Mouse (Mus musculus): ENCODE data around the gene Hoxc4. TPM values are rescaled to one million over a fixed set of nuclear protein-coding genes. Genes with fewer than 3 reads are reported as not detected.

Gene Hoxc4
- polyA plus RNA-seq, 1 experiment from 2014 or later: 29.6 TPM

- H3K4me3 ChIP-seq: no peak overlapping the region
- no peaks in the 10 kb centered on the region for H3K36me3 ChIP-seq
- H3K4me1 ChIP-seq (replicated peaks): 0 out of 2 replicates have a peak, but pooled peaks cover 8% of the 10 kb centered on the region
- no peak overlapping the region for H3K27ac ChIP-seq
- H3K27me3 ChIP-seq (ENCODE audit: insufficient read depth, poor library complexity, severe bottlenecking): peaks cover 100% of the 10 kb centered on the region
- no peaks in the 10 kb centered on the region for H3K9me3 ChIP-seq
- WGBS: 7% methylated on average over 2 of the region's 2 CpGs
- no peak for DNase-seq (ENCODE audit: low spot score)
Observed at GRCm38 (mm10) chr15:103061988-103062387, 43.3 kb downstream of the Hoxc4 start.

GRCm38 (mm10) chr15:103065642-103066041 is 46.9 kb downstream of the Hoxc4 start:
- Histone ChIP-seq H3K4me1 (replicated peaks) (peaks cover 15% of the 10 kb centered on the region; the same call in 1 of the 2 replicates), H3K27ac (no peak overlapping the region), H3K27me3 (ENCODE audit: insufficient read depth, poor library complexity, severe bottlenecking) (peaks cover 100% of the 10 kb centered on the region), H3K36me3 (no peaks in the 10 kb centered on the region), H3K9me3 (no peaks in the 10 kb centered on the region), H3K4me3 (no peak overlapping the region)
- DNase-seq (ENCODE audit: low spot score): no peak
- 38% methylated on average over 7 of the region's 7 CpGs for WGBS

GRCm38 (mm10) chr15:103067701-103068100 is 49.0 kb downstream of the Hoxc4 start:
- WGBS: 70% methylated on average over 4 of the region's 4 CpGs
- no peak for DNase-seq (ENCODE audit: low spot score)
- Histone ChIP-seq H3K4me1 (replicated peaks) (peaks cover 9% of the 10 kb centered on the region; the same call in 1 of the 2 replicates), H3K9me3 (no peaks in the 10 kb centered on the region), H3K27ac (no peak overlapping the region), H3K36me3 (no peaks in the 10 kb centered on the region), H3K4me3 (no peak overlapping the region), H3K27me3 (ENCODE audit: insufficient read depth, poor library complexity, severe bottlenecking) (peaks cover 100% of the 10 kb centered on the region)

GRCm38 (mm10) chr15:103069173-103069572 is 50.4 kb downstream of the Hoxc4 start:
- Histone ChIP-seq H3K27me3 (ENCODE audit: insufficient read depth, poor library complexity, severe bottlenecking) (peaks cover 92% of the 10 kb centered on the region), H3K4me3 (0 out of 2 replicates have a peak overlapping the region, but pooled peaks have one; percentile 27), H3K36me3 (no peaks in the 10 kb centered on the region), H3K4me1 (replicated peaks) (peaks cover 9% of the 10 kb centered on the region; the same call in 1 of the 2 replicates), H3K27ac (no peak overlapping the region), H3K9me3 (no peaks in the 10 kb centered on the region)
- DNase-seq (ENCODE audit: low spot score): peak; percentile 33
- WGBS: under 1% methylated on average over 18 of the region's 18 CpGs

- WGBS: 75% methylated on average over 5 of the region's 5 CpGs
- no peaks in the 10 kb centered on the region for H3K36me3 ChIP-seq
- no peaks in the 10 kb centered on the region for H3K9me3 ChIP-seq
- peaks cover 17% of the 10 kb centered on the region; the same call in 1 of the 2 replicates for H3K4me1 ChIP-seq (replicated peaks)
- DNase-seq (ENCODE audit: low spot score): no peak
- H3K4me3 ChIP-seq: no peak overlapping the region
- H3K27ac ChIP-seq: no peak overlapping the region
- H3K27me3 ChIP-seq (ENCODE audit: insufficient read depth, poor library complexity, severe bottlenecking): peaks cover 89% of the 10 kb centered on the region
Observed at GRCm38 (mm10) chr15:103071266-103071665, 52.5 kb downstream of the Hoxc4 start.

GRCm38 (mm10) chr15:103074663-103075415 is 56.1 kb downstream of the Hoxc4 start:
- 52% methylated on average over 11 of the region's 11 CpGs for WGBS
- peaks cover 73% of the 10 kb centered on the region for H3K27me3 ChIP-seq (ENCODE audit: insufficient read depth, poor library complexity, severe bottlenecking)

GRCm38 (mm10) chr15:103077673-103078072 is 58.9 kb downstream of the Hoxc4 start:
- 83% methylated on average over 2 of the region's 2 CpGs for WGBS
- Histone ChIP-seq H3K27me3 (ENCODE audit: insufficient read depth, poor library complexity, severe bottlenecking) (peaks cover 70% of the 10 kb centered on the region), H3K4me1 (replicated peaks) (0 out of 2 replicates have a peak, but pooled peaks cover 9% of the 10 kb centered on the region), H3K4me3 (no peak overlapping the region), H3K36me3 (no peaks in the 10 kb centered on the region), H3K27ac (no peak overlapping the region), H3K9me3 (no peaks in the 10 kb centered on the region)
- DNase-seq (ENCODE audit: low spot score): no peak

More at GRCm38 (mm10) chr15:103074663-103075415, 56.1 kb downstream of the Hoxc4 start:
- H3K4me3 ChIP-seq: no peak overlapping the region
- no peak for DNase-seq (ENCODE audit: low spot score)
- 0 out of 2 replicates have a peak, but pooled peaks cover 9% of the 10 kb centered on the region for H3K4me1 ChIP-seq (replicated peaks)
- H3K27ac ChIP-seq: no peak overlapping the region
- H3K9me3 ChIP-seq: no peaks in the 10 kb centered on the region
- H3K36me3 ChIP-seq: no peaks in the 10 kb centered on the region

GRCm38 (mm10) chr15:103082622-103083021 is 63.9 kb downstream of the Hoxc4 start:
- no peak for DNase-seq (ENCODE audit: low spot score)
- Histone ChIP-seq H3K27me3 (ENCODE audit: insufficient read depth, poor library complexity, severe bottlenecking) (peaks cover 83% of the 10 kb centered on the region), H3K9me3 (no peaks in the 10 kb centered on the region), H3K4me1 (replicated peaks) (peaks cover 12% of the 10 kb centered on the region), H3K27ac (no peak overlapping the region), H3K4me3 (no peak overlapping the region), H3K36me3 (no peaks in the 10 kb centered on the region)
- 57% methylated on average over 4 of the region's 4 CpGs for WGBS

GRCm38 (mm10) chr15:103083598-103083997 is 64.9 kb downstream of the Hoxc4 start:
- Histone ChIP-seq H3K27me3 (ENCODE audit: insufficient read depth, poor library complexity, severe bottlenecking) (peaks cover 87% of the 10 kb centered on the region), H3K4me3 (no peak overlapping the region), H3K4me1 (replicated peaks) (peaks cover 12% of the 10 kb centered on the region), H3K36me3 (no peaks in the 10 kb centered on the region), H3K27ac (no peak overlapping the region), H3K9me3 (no peaks in the 10 kb centered on the region)
- 82% methylated on average over 1 of the region's 1 CpGs for WGBS
- DNase-seq (ENCODE audit: low spot score): no peak

GRCm38 (mm10) chr15:103084944-103085343 is 66.2 kb downstream of the Hoxc4 start:
- 71% methylated on average over 1 of the region's 1 CpGs for WGBS
- peaks cover 97% of the 10 kb centered on the region for H3K27me3 ChIP-seq (ENCODE audit: insufficient read depth, poor library complexity, severe bottlenecking)
- peaks cover 12% of the 10 kb centered on the region for H3K4me1 ChIP-seq (replicated peaks)
- no peaks in the 10 kb centered on the region for H3K9me3 ChIP-seq
- no peaks in the 10 kb centered on the region for H3K36me3 ChIP-seq
- H3K4me3 ChIP-seq: no peak overlapping the region
- DNase-seq (ENCODE audit: low spot score): no peak
- H3K27ac ChIP-seq: no peak overlapping the region

GRCm38 (mm10) chr15:103085831-103086671 is 67.3 kb downstream of the Hoxc4 start:
- peak; percentile 52 for DNase-seq (ENCODE audit: low spot score)
- no peaks in the 10 kb centered on the region for H3K9me3 ChIP-seq
- peak overlapping the region; percentile 39 for H3K4me3 ChIP-seq
- H3K36me3 ChIP-seq: no peaks in the 10 kb centered on the region
- peaks cover 12% of the 10 kb centered on the region for H3K4me1 ChIP-seq (replicated peaks)
- peak overlapping the region; percentile 47; the same call in 1 of the 2 replicates for H3K27ac ChIP-seq
- peaks cover 100% of the 10 kb centered on the region for H3K27me3 ChIP-seq (ENCODE audit: insufficient read depth, poor library complexity, severe bottlenecking)
- 2% methylated on average over 61 of the region's 61 CpGs for WGBS
